Mouse (Mus musculus): ENCODE results near the gene Mrps27. TPM values are rescaled to one million over a fixed set of nuclear protein-coding genes. Genes with fewer than 3 reads are reported as not detected.

The Mrps27 gene
- polyA plus RNA-seq, 1 experiment from 2014 or later = 48.1 TPM

DNA sequence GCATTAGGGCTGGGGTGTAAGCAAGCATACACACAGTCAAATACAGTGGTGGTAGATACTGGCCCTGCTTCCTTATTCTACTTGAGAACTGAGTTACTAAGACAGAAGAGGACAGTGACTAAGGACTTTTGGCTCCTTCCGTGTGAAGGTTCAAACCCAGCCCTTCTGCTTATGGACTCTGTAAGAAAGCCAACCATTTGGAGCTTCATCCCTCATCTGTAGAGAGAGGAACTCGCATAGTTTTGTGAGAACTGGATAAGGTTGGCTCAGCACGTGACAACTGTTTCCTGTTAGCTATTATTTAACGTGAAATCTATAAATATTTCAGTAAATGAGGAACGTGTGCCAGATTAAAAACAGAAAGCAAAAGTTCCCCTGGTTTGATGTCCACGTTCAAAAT lies 7.1 kb upstream of the Mrps27 start:
- Histone ChIP-seq H3K9me3 (ENCODE audit: control insufficient read depth, low read length) (no peaks in the 10 kb centered on the region), H3K4me2 (ENCODE audit: low read depth, low read length) (no peak overlapping the region), H3K27me3 (replicated peaks; ENCODE audit: control insufficient read depth, insufficient read depth, low read length) (no peaks in the 10 kb centered on the region), H3K4me1 (ENCODE audit: control insufficient read depth, insufficient read depth, low read length) (no peaks in the 10 kb centered on the region), H3K9ac (ENCODE audit: low read depth, low read length) (no peak overlapping the region), H3K4me3 (ENCODE audit: low read depth, low read length) (no peak overlapping the region), H3K36me3 (ENCODE audit: control insufficient read depth, insufficient read depth, low read length) (peaks cover 86% of the 10 kb centered on the region), H3K27ac (replicated peaks; ENCODE audit: low read depth, low read length) (no peak overlapping the region)
- WGBS = 62% methylated on average over 6 of the region's 6 CpGs
- DNase-seq (ENCODE audit: low spot score) = no peak
- no peak for ATAC-seq (ENCODE audit: low read depth)

DNA sequence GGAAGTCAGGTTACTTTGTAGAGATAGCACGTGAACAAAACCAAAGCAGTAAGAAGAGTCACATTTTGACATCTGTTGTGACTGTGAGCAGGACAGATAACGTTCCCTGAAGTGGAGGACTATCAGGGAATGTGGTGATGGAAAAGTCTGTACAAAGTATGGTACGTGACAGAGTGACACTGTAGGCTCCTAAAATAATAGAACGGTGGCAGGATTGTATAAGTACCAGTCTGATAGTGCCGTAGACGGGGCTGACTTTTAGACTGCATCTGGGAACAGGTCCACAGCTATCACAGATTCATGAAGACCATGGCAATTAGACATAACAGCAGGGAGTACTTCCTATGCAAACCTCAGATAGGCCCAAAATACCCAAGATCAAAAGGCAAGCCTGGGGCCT lies 3.1 kb upstream of the Mrps27 start:
- Histone ChIP-seq H3K27ac (replicated peaks; ENCODE audit: low read depth, low read length) (no peak overlapping the region), H3K36me3 (ENCODE audit: control insufficient read depth, insufficient read depth, low read length) (peaks cover 62% of the 10 kb centered on the region), H3K4me2 (ENCODE audit: low read depth, low read length) (no peak overlapping the region), H3K27me3 (replicated peaks; ENCODE audit: control insufficient read depth, insufficient read depth, low read length) (no peaks in the 10 kb centered on the region), H3K4me3 (ENCODE audit: low read depth, low read length) (no peak overlapping the region), H3K9me3 (ENCODE audit: control insufficient read depth, low read length) (no peaks in the 10 kb centered on the region), H3K9ac (ENCODE audit: low read depth, low read length) (no peak overlapping the region), H3K4me1 (ENCODE audit: control insufficient read depth, insufficient read depth, low read length) (peaks cover 9% of the 10 kb centered on the region)
- ATAC-seq (ENCODE audit: low read depth) (no peak), DNase-seq (ENCODE audit: low spot score) (no peak)
- WGBS = 94% methylated on average over 6 of the region's 6 CpGs

- Histone ChIP-seq H3K27me3 (replicated peaks; ENCODE audit: control insufficient read depth, insufficient read depth, low read length) (no peaks in the 10 kb centered on the region), H3K9me3 (ENCODE audit: control insufficient read depth, low read length) (no peaks in the 10 kb centered on the region), H3K36me3 (ENCODE audit: control insufficient read depth, insufficient read depth, low read length) (peaks cover 48% of the 10 kb centered on the region), H3K27ac (replicated peaks; ENCODE audit: low read depth, low read length) (peak overlapping the region; percentile 89), H3K4me1 (ENCODE audit: control insufficient read depth, insufficient read depth, low read length) (peaks cover 9% of the 10 kb centered on the region), H3K4me2 (ENCODE audit: low read depth, low read length) (peak overlapping the region; percentile 81), H3K4me3 (ENCODE audit: low read depth, low read length) (peak overlapping the region; percentile 88), H3K9ac (ENCODE audit: low read depth, low read length) (peak overlapping the region; percentile 90)
- DNase-seq (ENCODE audit: low spot score) = no peak
- 1% methylated on average over 27 of the region's 30 CpGs for WGBS
- ATAC-seq (ENCODE audit: low read depth) = no peak; the same call in 1 of the 2 replicates
Measured at GRCm38 (mm10) chr13:99343876-99344598, 549 bp upstream of the Mrps27 start.

DNA sequence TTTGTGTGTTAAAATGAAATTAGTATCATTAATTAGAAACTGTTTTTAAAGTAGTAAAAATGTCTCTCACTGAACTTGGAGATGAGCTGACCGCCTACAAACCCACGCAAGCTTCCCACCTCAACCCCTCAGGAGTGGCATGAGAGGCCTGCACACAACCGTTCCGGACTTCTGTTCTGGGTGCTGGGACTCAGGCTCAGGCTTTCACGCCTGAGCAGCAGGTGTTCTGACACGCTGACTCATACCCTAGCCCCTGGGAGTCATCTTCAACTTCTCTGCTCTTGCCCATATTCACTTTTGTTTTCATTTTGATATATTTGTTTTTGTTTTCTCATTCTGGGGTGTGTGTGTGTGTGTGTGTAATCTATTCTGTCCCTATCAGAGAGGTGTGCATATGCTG lies 5.4 kb downstream of the Mrps27 start:
- peaks cover 5% of the 10 kb centered on the region; the same call in 1 of the 2 replicates for H3K4me1 ChIP-seq (ENCODE audit: control insufficient read depth, insufficient read depth, low read length)
- no peak overlapping the region for H3K9ac ChIP-seq (ENCODE audit: low read depth, low read length)
- H3K9me3 ChIP-seq (ENCODE audit: control insufficient read depth, low read length) = no peaks in the 10 kb centered on the region
- no peak overlapping the region for H3K27ac ChIP-seq (replicated peaks; ENCODE audit: low read depth, low read length)
- 87% methylated on average over 6 of the region's 6 CpGs for WGBS
- H3K4me3 ChIP-seq (ENCODE audit: low read depth, low read length) = no peak overlapping the region
- ATAC-seq (ENCODE audit: low read depth) = no peak
- H3K36me3 ChIP-seq (ENCODE audit: control insufficient read depth, insufficient read depth, low read length) = peaks cover 29% of the 10 kb centered on the region
- no peaks in the 10 kb centered on the region for H3K27me3 ChIP-seq (replicated peaks; ENCODE audit: control insufficient read depth, insufficient read depth, low read length)
- no peak overlapping the region for H3K4me2 ChIP-seq (ENCODE audit: low read depth, low read length)
- no peak for DNase-seq (ENCODE audit: low spot score)

DNA sequence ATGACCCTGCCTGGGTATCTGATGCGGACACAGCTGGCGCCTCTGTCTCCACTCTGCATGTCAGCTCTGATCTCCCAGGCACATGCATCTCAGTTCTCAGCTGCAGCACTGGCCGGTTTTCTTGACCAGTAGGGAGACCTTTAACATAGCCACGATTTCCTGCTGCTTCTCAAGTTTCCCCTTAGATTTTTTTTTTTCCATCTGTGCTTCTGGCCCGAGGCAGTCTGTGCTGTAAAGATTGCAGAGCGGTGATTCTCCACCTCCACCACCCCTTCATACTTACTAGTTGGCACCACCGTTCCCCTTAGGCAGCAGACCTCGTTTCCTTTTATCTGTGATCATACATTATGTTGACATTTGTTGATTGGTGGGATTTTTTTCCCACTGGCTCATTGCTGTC lies 6.6 kb downstream of the Mrps27 start:
- Histone ChIP-seq H3K36me3 (ENCODE audit: control insufficient read depth, insufficient read depth, low read length) (peaks cover 29% of the 10 kb centered on the region), H3K4me3 (ENCODE audit: low read depth, low read length) (no peak overlapping the region), H3K4me2 (ENCODE audit: low read depth, low read length) (no peak overlapping the region), H3K4me1 (ENCODE audit: control insufficient read depth, insufficient read depth, low read length) (peaks cover 3% of the 10 kb centered on the region; the same call in 1 of the 2 replicates), H3K9ac (ENCODE audit: low read depth, low read length) (no peak overlapping the region), H3K27me3 (replicated peaks; ENCODE audit: control insufficient read depth, insufficient read depth, low read length) (no peaks in the 10 kb centered on the region), H3K9me3 (ENCODE audit: control insufficient read depth, low read length) (no peaks in the 10 kb centered on the region), H3K27ac (replicated peaks; ENCODE audit: low read depth, low read length) (no peak overlapping the region)
- ATAC-seq (ENCODE audit: low read depth) (no peak), DNase-seq (ENCODE audit: low spot score) (no peak)
- 46% methylated on average over 8 of the region's 8 CpGs for WGBS

- Histone ChIP-seq H3K4me3 (ENCODE audit: low read depth, low read length) (no peak overlapping the region), H3K27ac (replicated peaks; ENCODE audit: low read depth, low read length) (no peak overlapping the region), H3K36me3 (ENCODE audit: control insufficient read depth, insufficient read depth, low read length) (peaks cover 26% of the 10 kb centered on the region), H3K27me3 (replicated peaks; ENCODE audit: control insufficient read depth, insufficient read depth, low read length) (no peaks in the 10 kb centered on the region), H3K4me1 (ENCODE audit: control insufficient read depth, insufficient read depth, low read length) (peaks cover 3% of the 10 kb centered on the region; the same call in 1 of the 2 replicates), H3K9ac (ENCODE audit: low read depth, low read length) (no peak overlapping the region), H3K4me2 (ENCODE audit: low read depth, low read length) (no peak overlapping the region), H3K9me3 (ENCODE audit: control insufficient read depth, low read length) (no peaks in the 10 kb centered on the region)
- no peak for DNase-seq (ENCODE audit: low spot score)
- WGBS = 84% methylated on average over 3 of the region's 3 CpGs
- no peak for ATAC-seq (ENCODE audit: low read depth)
Measured at GRCm38 (mm10) chr13:99351596-99351995, 7.0 kb downstream of the Mrps27 start.

DNA sequence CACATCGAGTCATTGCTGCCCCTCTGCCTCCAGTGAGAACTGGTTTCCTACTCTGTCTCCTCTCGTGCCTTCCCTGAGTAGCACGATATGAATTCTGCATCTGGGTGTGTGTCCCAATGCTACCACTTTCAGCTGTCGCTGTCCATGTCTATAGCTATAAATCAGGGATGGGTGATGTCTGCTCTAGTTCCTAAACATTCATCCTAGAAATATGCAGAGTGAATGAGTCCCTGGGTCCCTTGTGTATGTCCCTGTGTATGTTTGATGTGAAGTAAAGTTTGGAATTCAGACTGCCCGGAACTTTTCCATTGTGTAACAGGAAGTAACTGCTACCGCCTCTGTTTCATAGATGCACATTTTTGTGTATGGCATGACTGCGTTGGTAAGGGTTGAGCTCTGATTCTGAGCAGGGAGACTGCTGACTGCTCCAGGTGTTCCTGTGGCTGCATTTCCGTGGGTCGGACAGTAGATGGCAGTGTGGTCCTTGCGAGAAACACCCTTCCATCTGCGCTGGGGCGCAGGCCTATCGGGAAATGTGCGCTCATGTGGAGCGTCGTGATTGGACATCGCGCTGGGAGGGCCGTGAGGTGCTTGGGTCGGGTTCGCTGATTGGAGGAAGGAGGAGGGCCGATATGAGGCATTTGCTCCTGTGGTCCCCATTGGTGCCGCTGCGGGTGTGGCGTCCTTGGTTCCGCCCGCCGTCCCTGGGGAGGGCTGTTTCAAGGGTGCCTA lies 8.3 kb downstream of the Mrps27 start:
- H3K27ac ChIP-seq (replicated peaks; ENCODE audit: low read depth, low read length) = peak overlapping the region; percentile 76
- no peaks in the 10 kb centered on the region for H3K27me3 ChIP-seq (replicated peaks; ENCODE audit: control insufficient read depth, insufficient read depth, low read length)
- DNase-seq (ENCODE audit: low spot score) (peak; percentile 99), ATAC-seq (ENCODE audit: low read depth) (peak; percentile 100)
- peak overlapping the region; percentile 42 for H3K4me3 ChIP-seq (ENCODE audit: low read depth, low read length)
- no peaks in the 10 kb centered on the region for H3K9me3 ChIP-seq (ENCODE audit: control insufficient read depth, low read length)
- H3K36me3 ChIP-seq (ENCODE audit: control insufficient read depth, insufficient read depth, low read length) = peaks cover 26% of the 10 kb centered on the region
- WGBS = 11% methylated on average over 28 of the region's 28 CpGs
- H3K4me2 ChIP-seq (ENCODE audit: low read depth, low read length) = peak overlapping the region; percentile 69
- H3K4me1 ChIP-seq (ENCODE audit: control insufficient read depth, insufficient read depth, low read length) = peaks cover 3% of the 10 kb centered on the region; the same call in 1 of the 2 replicates
- peak overlapping the region; percentile 66 for H3K9ac ChIP-seq (ENCODE audit: low read depth, low read length)

- ATAC-seq (ENCODE audit: low read depth) = peak; percentile 24
- DNase-seq (ENCODE audit: low spot score) = no peak
- H3K4me1 ChIP-seq (ENCODE audit: control insufficient read depth, insufficient read depth, low read length) = peaks cover 3% of the 10 kb centered on the region; the same call in 1 of the 2 replicates
- peaks cover 20% of the 10 kb centered on the region for H3K36me3 ChIP-seq (ENCODE audit: control insufficient read depth, insufficient read depth, low read length)
- peak overlapping the region; percentile 66 for H3K9ac ChIP-seq (ENCODE audit: low read depth, low read length)
- H3K4me2 ChIP-seq (ENCODE audit: low read depth, low read length) = peak overlapping the region; percentile 69
- no peaks in the 10 kb centered on the region for H3K9me3 ChIP-seq (ENCODE audit: control insufficient read depth, low read length)
- H3K4me3 ChIP-seq (ENCODE audit: low read depth, low read length) = peak overlapping the region; percentile 42
- 15% methylated on average over 7 of the region's 7 CpGs for WGBS
- H3K27me3 ChIP-seq (replicated peaks; ENCODE audit: control insufficient read depth, insufficient read depth, low read length) = no peaks in the 10 kb centered on the region
- peak overlapping the region; percentile 76 for H3K27ac ChIP-seq (replicated peaks; ENCODE audit: low read depth, low read length)
Measured at GRCm38 (mm10) chr13:99353490-99353851, 8.9 kb downstream of the Mrps27 start.

Measured in embryonic facial prominence, embryonic 14.5 days (tissue).